8 mouse cellular contexts compared by ENCODE assay signal in genomic region chr8:123653308-123653993, GRCm38 (mm10). TPM values are rescaled to one million over a fixed set of nuclear protein-coding genes. Genes with fewer than 3 reads are reported as not detected.
DNase-seq lines count a peak whose midpoint lies in the region; ATAC-seq and TF ChIP-seq lines count a peak whose summit lies in the region.

Gene Rhou, plus strand, starts transcription at chr8:123653929.

- peak; percentile 83 for DNase-seq in 3T3-L1 (ENCODE audit: low read depth, low spot score)
- peak; percentile 96 for DNase-seq in brain, embryonic 14.5 days (ENCODE audit: low read depth)
- DNase-seq in forebrain, embryonic 10.5 days (ENCODE audit: extremely low spot score, low spot score) = peak; percentile 90
- DNase-seq in kidney, postnatal 25 days = peak; percentile 94 to 96
- peak; percentile 56 for DNase-seq in liver, embryonic 13.5 days
- peak; percentile 92 for DNase-seq in neural tube, embryonic 10.5 days (ENCODE audit: extremely low spot score, low spot score)

- WGBS in forebrain, embryonic 10.5 days = 3% methylated on average over 58 of the region's 58 CpGs
- under 1% methylated on average over 44 of the region's 58 CpGs for WGBS in heart, embryonic 14.5 days
- 2% methylated on average over 57 of the region's 58 CpGs for WGBS in liver, embryonic 13.5 days (ENCODE audit: insufficient replicate concordance)
- under 1% methylated on average over 32 of the region's 58 CpGs for WGBS in stomach, embryonic 16.5 days

- H3K4me1 ChIP-seq in forebrain, embryonic 10.5 days = peaks cover 31% of the 10 kb centered on the region
- H3K4me1 ChIP-seq in heart, embryonic 14.5 days (ENCODE audit: control insufficient read depth in 2 of 2, insufficient read depth in 2 of 2, low read length in 2 of 2) = peaks cover 13 to 20% of the 10 kb centered on the region in 2 experiments
- H3K4me1 ChIP-seq in liver, embryonic 13.5 days (replicated peaks) = peaks cover 15% of the 10 kb centered on the region
- peaks cover 22% of the 10 kb centered on the region for H3K4me1 ChIP-seq in stomach, embryonic 16.5 days (ENCODE audit: control insufficient read depth, insufficient read depth, low read length)

- no peaks in the 10 kb centered on the region for H3K27me3 ChIP-seq in forebrain, embryonic 10.5 days (ENCODE audit: poor library complexity, severe bottlenecking)
- H3K27me3 ChIP-seq in heart, embryonic 14.5 days (ENCODE audit: control insufficient read depth, insufficient read depth, low read length) = no peaks in the 10 kb centered on the region
- H3K27me3 ChIP-seq in liver, embryonic 13.5 days = peaks cover 63% of the 10 kb centered on the region
- no peaks in the 10 kb centered on the region for H3K27me3 ChIP-seq in stomach, embryonic 16.5 days (ENCODE audit: control insufficient read depth, insufficient read depth, low read length)

- peaks cover 26% of the 10 kb centered on the region for H3K36me3 ChIP-seq in forebrain, embryonic 10.5 days (replicated peaks)
- H3K36me3 ChIP-seq in heart, embryonic 14.5 days (ENCODE audit: control insufficient read depth, insufficient read depth, low read length) = peaks cover 22% of the 10 kb centered on the region
- H3K36me3 ChIP-seq in liver, embryonic 13.5 days = 0 out of 2 replicates have a peak, but pooled peaks cover 8% of the 10 kb centered on the region
- no peaks in the 10 kb centered on the region for H3K36me3 ChIP-seq in stomach, embryonic 16.5 days (ENCODE audit: control insufficient read depth, insufficient read depth, low read length)

- peak; percentile 87 for ATAC-seq in heart, embryonic 14.5 days (ENCODE audit: insufficient number of reproducible peaks, insufficient read depth, low FRiP score, low read depth)
- ATAC-seq in liver, embryonic 13.5 days (ENCODE audit: low read depth) = peak; percentile 54
- peak; percentile 89 for ATAC-seq in stomach, embryonic 16.5 days (ENCODE audit: insufficient read depth, low FRiP score)

- TF ChIP-seq POLR2A in brain, embryonic 14.5 days (IDR thresholded peaks at IDR 0.05; ENCODE audit: borderline replicate concordance, extremely low read depth, insufficient read depth, insufficient read length, poor library complexity, severe bottlenecking) = peak; percentile 98

- peak within 1 kb of the TSS; percentile 83 for H3K4me3 ChIP-seq in forebrain, embryonic 10.5 days
- peak within 1 kb of the TSS; percentile 80 to 91 for H3K4me3 ChIP-seq in heart, embryonic 14.5 days (ENCODE audit: control insufficient read depth in 1 of 2, insufficient read depth in 1 of 2, low read depth in 1 of 2, low read length in 2 of 2)
- H3K4me3 ChIP-seq in liver, embryonic 13.5 days (replicated peaks) = peak within 1 kb of the TSS; percentile 60
- peak within 1 kb of the TSS; percentile 77 for H3K4me3 ChIP-seq in stomach, embryonic 16.5 days (replicated peaks; ENCODE audit: low read length)

- no peaks in the 10 kb centered on the region for H3K9me3 ChIP-seq in forebrain, embryonic 10.5 days
- no peaks in the 10 kb centered on the region for H3K9me3 ChIP-seq in heart, embryonic 14.5 days (ENCODE audit: control insufficient read depth, low read length)
- H3K9me3 ChIP-seq in liver, embryonic 13.5 days (replicated peaks) = no peaks in the 10 kb centered on the region
- no peaks in the 10 kb centered on the region for H3K9me3 ChIP-seq in stomach, embryonic 16.5 days (replicated peaks; ENCODE audit: control insufficient read depth, low read length)

- H3K9ac ChIP-seq in heart, embryonic 14.5 days (ENCODE audit: low read length) = peak within 1 kb of the TSS; percentile 92
- peak within 1 kb of the TSS; percentile 67 for H3K9ac ChIP-seq in liver, embryonic 13.5 days
- peak within 1 kb of the TSS; percentile 91 for H3K9ac ChIP-seq in stomach, embryonic 16.5 days (ENCODE audit: low read length)

- H3K4me2 ChIP-seq in heart, embryonic 14.5 days (ENCODE audit: low read length) = peak within 1 kb of the TSS; percentile 77
- peak within 1 kb of the TSS; percentile 74 for H3K4me2 ChIP-seq in liver, embryonic 13.5 days
- H3K4me2 ChIP-seq in stomach, embryonic 16.5 days (ENCODE audit: low read depth, low read length) = peak within 1 kb of the TSS; percentile 55

- peak within 1 kb of the TSS; percentile 94 for H3K27ac ChIP-seq in forebrain, embryonic 10.5 days
- peak within 1 kb of the TSS; percentile 82 to 88 for H3K27ac ChIP-seq in heart, embryonic 14.5 days (replicated peaks in 1 of 2; ENCODE audit: control insufficient read depth in 1 of 2, insufficient read depth in 1 of 2, low read depth in 2 of 2, low read length in 2 of 2)
- peak within 1 kb of the TSS; percentile 29; the same call in 1 of the 2 replicates for H3K27ac ChIP-seq in liver, embryonic 13.5 days
- peak within 1 kb of the TSS; percentile 87 for H3K27ac ChIP-seq in stomach, embryonic 16.5 days (ENCODE audit: low read length)

- peak; percentile 62 for TF ChIP-seq CTCF in brain, embryonic 14.5 days (IDR thresholded peaks at IDR 0.05; ENCODE audit: borderline replicate concordance, extremely low read depth, insufficient read depth, insufficient read length)

RNA-seq across cellular contexts. Expression of gene Rhou, which starts in this region (rescaled TPM):
- polyA plus RNA-seq in brain, embryonic 14.5 days (2012; rRNA removed) = 20.9 and 30.1 TPM in 2 replicates
- 5.9 and 6.0 TPM in 2 replicates for polyA plus RNA-seq in forebrain, embryonic 10.5 days (2016; fragmentation: Nextera tagmentation; extraction: Ambion mirVana)
- polyA plus RNA-seq in heart, embryonic 14.5 days (2014; fragmentation: Nextera tagmentation; extraction: Ambion mirVana) = 10.0 and 11.4 TPM in 2 replicates
- polyA plus RNA-seq in liver, embryonic 13.5 days (2015; fragmentation: Nextera tagmentation; extraction: Ambion mirVana) = 0.78 and 1.3 TPM in 2 replicates
- polyA plus RNA-seq in stomach, embryonic 16.5 days (2015; fragmentation: Nextera tagmentation; extraction: Ambion mirVana) = 7.8 and 8.7 TPM in 2 replicates

Comparison
In these comparisons a context has a peak if more than half of its experiments do, and no peak if none do; other contexts are left out.
1. Peak in every context shown above with its lines: DNase-seq, ATAC-seq, H3K4me3 ChIP-seq and H3K27ac ChIP-seq.
2. H3K27ac ChIP-seq: peak in every context shown above with its lines; median percentile 94 in forebrain, embryonic 10.5 days; 87 in stomach, embryonic 16.5 days; 85 in heart, embryonic 14.5 days; 29 in liver, embryonic 13.5 days.